Mouse (Mus musculus) testis, adult 2 months (tissue): ENCODE results near the gene Notum. TPM values are rescaled to one million over a fixed set of nuclear protein-coding genes. Genes with fewer than 3 reads are reported as not detected.

Experiments
- H3K27ac ChIP-seq: fragments of 200-500 bp; 2 replicates; pipeline ENCODE4 v1.5.1; 2012; ENCODE audit warnings: low read depth, low read length; ENCODE audit not compliant: control insufficient read depth, insufficient read depth
- H3K27me3 ChIP-seq: fragments of 200-500 bp; 2 replicates; pipeline ENCODE4 v1.6.1; 2012; ENCODE audit warnings: mild to moderate bottlenecking, low read length, moderate library complexity; ENCODE audit not compliant: control insufficient read depth, insufficient read depth
- H3K36me3 ChIP-seq: fragments of 200-500 bp; 2 replicates; pipeline ENCODE4 v1.6.1; 2012; ENCODE audit warnings: mild to moderate bottlenecking, low read length; ENCODE audit not compliant: control insufficient read depth, insufficient read depth
- H3K4me1 ChIP-seq: fragments of 200-500 bp; 2 replicates; pipeline ENCODE4 v1.6.1; 2012; ENCODE audit warnings: low read length; ENCODE audit not compliant: control insufficient read depth, insufficient read depth
- H3K4me3 ChIP-seq: fragments of 200-500 bp; 2 replicates; pipeline ENCODE4 v1.5.1; 2012; ENCODE audit warnings: low read depth, mild to moderate bottlenecking, low read length, moderate library complexity, mixed read lengths; ENCODE audit not compliant: control insufficient read depth
- CTCF ChIP-seq: fragments of 200-500 bp; IDR thresholded peaks from 2 replicates; pipeline ENCODE4 v1.5.1; 2012; ENCODE audit warnings: low read depth, mild to moderate bottlenecking, inconsistent platforms, low read length, moderate library complexity; ENCODE audit not compliant: control insufficient read depth, insufficient read depth, insufficient replicate concordance
- POLR2A ChIP-seq: fragments of 200-500 bp; IDR thresholded peaks from 2 replicates; pipeline ENCODE4 v1.6.1; 2012; ENCODE audit warnings: low read depth, mild to moderate bottlenecking, inconsistent platforms, low read length, moderate library complexity; ENCODE audit not compliant: control insufficient read depth
- polyA plus RNA-seq: library from polyadenylated mRNA; depleted of rRNA; stranded (reverse); fragments of >200 nt; gene quantifications from 2 replicates; pipeline ENCODE4 v1.2.3, GENCODE M21; 2012

Notum gene
- polyA plus RNA-seq, 1 experiment, result 0.36 TPM

DNA sequence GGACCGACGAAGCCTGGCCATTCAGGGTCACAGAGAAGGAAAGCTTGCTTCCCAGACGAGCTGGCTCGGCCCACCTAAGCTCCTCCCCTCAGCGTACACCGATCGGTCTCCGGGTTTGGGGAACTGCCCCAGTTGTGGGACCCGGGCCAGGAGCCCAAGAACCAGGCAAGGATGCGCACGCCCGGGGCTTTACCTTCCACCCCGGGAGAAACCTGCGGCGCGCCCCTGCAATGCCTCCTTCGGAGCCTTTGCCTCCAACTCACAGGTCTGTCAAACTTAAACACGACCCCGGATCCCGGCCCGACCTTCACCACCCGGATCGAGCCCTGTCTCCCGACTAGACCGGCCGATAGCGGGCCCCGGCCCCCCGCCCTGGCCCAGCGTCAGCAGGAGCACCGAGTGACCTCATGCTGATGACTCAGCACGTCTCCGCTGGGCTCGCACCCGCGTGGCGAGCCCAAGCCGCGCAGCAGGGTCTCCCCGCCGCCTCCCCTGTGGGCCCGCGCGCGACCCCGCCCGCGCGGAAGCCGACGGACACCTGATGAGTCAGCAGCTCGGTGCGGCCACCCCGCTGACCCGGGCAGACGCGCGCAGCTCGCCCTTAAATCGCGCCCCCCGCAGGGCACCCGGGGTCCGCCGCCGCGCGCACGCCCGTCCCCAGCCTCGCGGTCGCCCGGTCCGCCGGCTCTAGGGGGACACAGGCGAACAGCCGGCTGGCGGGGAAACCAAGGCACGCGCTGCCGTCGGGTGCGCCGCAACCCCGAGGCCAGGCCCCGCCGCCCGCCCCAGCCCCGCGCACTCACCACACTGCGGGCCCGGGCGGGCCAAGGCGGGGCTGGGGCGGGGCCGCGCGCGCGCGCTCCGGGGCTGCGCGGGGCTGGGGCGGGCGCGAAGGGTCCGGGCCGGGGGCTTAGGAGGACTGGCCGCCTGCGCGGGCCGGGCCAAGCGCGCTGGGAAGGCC lies 28.1 kb downstream of the Notum start:
- Histone ChIP-seq H3K27me3 (no peaks in the 10 kb centered on the region), H3K4me1 (peaks cover 16% of the 10 kb centered on the region), H3K36me3 (no peaks in the 10 kb centered on the region), H3K4me3 (peak overlapping the region; percentile 84), H3K27ac (peak overlapping the region; percentile 71)
- TF ChIP-seq CTCF (no peak), POLR2A (no peak)

DNA sequence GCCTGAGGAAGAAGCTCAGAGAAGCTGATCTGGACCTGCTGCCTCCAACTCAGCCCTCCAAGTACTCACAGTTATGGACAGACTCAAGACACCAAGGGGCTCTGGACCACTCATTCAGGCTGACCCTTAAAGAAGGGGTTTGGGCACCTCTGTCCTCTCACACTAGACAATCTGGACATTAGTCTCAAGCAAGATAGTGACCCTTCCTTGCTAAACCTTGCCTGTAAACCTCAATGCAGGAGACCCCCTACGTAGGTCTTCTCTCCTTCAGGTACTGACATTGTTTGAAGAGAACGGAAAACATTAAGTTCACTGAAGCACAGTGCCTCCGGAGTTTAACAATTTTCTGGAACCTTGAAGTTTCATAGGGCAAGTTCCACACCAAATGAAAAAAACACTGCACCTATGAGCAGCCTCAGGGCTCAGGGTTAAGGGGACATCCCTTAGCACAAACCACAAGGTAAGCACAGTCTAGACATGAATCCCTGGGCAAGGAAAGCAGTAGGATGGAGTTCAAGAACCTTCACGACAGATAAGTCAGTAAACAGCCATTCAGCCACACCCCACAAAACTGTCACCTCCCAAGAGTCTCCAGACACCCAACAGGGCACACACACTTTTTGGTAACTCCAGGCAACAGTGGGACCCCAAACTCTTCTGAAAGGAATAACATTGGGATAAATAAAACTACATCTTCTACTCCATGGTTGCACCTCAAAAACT lies 29.1 kb downstream of the Notum start:
- Histone ChIP-seq H3K4me3 (no peak overlapping the region), H3K27ac (no peak overlapping the region), H3K27me3 (no peaks in the 10 kb centered on the region), H3K4me1 (peaks cover 16% of the 10 kb centered on the region), H3K36me3 (no peaks in the 10 kb centered on the region)
- TF ChIP-seq CTCF (no peak), POLR2A (no peak)

DNA sequence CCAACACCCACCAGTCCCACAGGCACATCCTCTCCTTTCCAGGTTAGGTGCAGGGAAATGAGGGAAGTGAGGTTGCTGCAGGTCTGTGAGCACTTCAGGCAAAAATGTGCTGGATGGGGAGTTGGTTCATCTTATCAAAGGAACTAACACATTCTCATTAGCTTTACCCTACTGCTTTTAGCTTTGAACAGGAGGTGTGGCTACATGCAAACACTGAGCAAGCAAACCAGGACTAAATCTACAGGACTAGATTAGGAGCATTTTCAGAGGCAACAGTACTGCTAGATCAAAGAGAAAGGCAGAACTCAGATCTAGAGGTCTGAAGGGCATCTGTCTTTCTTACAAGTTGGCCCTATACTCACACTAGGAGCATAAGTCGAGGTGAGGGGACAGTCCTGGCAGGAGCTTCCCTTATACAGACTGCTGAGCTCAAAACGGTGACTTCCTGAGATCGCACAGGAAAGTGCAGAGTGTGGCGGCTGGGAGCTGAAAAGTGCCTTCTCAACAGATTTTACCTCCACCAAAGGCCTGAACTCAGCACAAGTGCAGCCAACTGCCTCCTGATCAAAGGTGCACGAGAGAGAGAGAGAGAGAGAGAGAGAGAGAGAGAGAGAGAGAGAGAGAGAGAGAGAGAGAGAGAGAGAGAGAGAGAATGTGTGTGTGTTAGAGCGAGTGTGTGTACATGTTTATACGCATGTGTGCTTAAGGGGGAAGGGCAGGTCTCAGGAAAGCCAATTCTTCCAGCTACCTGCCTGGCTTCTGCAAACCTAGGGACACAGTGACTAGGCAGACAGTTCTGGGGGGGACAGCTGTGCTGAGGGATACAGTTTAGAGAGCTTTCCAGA lies 29.9 kb downstream of the Notum start:
- TF ChIP-seq CTCF, result no peak
- TF ChIP-seq POLR2A, result no peak
- Histone ChIP-seq H3K4me1 (peaks cover 16% of the 10 kb centered on the region), H3K27ac (no peak overlapping the region), H3K36me3 (no peaks in the 10 kb centered on the region), H3K27me3 (no peaks in the 10 kb centered on the region), H3K4me3 (no peak overlapping the region)

- Histone ChIP-seq H3K4me3 (no peak overlapping the region), H3K36me3 (no peaks in the 10 kb centered on the region), H3K27ac (peak overlapping the region; percentile 39; the same call in 1 of the 2 replicates), H3K27me3 (no peaks in the 10 kb centered on the region), H3K4me1 (peaks cover 20% of the 10 kb centered on the region)
- no peak for TF ChIP-seq POLR2A
- TF ChIP-seq CTCF, result no peak
These were observed 30.5 kb downstream of the Notum start for GRCm38 (mm10) chr11:120630401-120630871.

DNA sequence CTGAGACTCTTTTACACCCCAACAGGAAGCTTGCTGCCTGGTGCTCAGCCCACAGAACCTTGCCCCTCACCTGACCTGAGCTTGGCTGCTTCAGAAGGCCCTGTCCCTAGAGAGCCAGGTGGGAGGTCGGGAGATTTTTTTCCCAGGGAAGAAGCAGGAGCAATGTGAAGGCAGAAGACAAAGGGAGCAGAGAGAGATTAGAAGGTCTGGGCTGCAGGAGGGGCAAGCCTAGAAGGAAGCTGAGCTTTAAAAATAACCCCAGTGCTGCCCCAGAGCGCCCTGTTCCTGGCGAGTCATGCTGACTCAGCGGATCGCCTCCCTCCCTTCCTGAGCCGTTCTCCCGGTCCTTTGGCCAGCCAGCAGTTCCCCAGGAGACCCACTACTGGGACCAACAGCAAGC lies 31.1 kb downstream of the Notum start:
- no peaks in the 10 kb centered on the region for H3K27me3 ChIP-seq
- H3K36me3 ChIP-seq, result no peaks in the 10 kb centered on the region
- no peak overlapping the region for H3K4me3 ChIP-seq
- H3K27ac ChIP-seq, result peak overlapping the region; percentile 62
- TF ChIP-seq POLR2A, result no peak
- TF ChIP-seq CTCF, result no peak
- peaks cover 24% of the 10 kb centered on the region for H3K4me1 ChIP-seq

DNA sequence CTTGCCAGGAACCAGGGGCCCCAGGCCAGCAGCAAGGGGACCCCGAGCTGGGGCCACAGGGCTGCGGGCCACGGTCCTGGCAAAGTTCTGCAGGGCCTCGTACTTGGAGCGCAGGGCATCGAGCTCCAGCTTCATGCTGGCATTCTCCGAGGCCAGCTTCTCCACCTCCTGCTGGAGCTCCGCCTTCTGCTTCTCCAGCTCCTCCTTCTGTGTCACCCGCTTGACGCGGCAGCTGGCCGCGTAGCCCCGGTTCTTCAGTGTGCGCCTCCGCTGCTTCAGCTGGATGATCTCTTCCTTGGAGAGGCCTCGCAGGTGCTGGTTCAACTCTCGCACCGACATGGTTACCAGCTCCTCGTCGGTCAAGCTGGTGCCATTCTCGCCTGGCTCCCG lies 31.6 kb downstream of the Notum start:
- H3K36me3 ChIP-seq, result no peaks in the 10 kb centered on the region
- H3K27me3 ChIP-seq, result no peaks in the 10 kb centered on the region
- no peak for TF ChIP-seq CTCF
- TF ChIP-seq POLR2A, result no peak
- H3K27ac ChIP-seq, result peak overlapping the region; percentile 62
- H3K4me1 ChIP-seq, result peaks cover 23% of the 10 kb centered on the region
- no peak overlapping the region for H3K4me3 ChIP-seq
